Mouse (Mus musculus) forebrain, embryonic 10.5 days (tissue): Measurements from ENCODE around the gene 2410004P03Rik. TPM values are rescaled to one million over a fixed set of nuclear protein-coding genes. Genes with fewer than 3 reads are reported as not detected.

ENCODE experiments used
- DNase-seq: peaks from one replicate; pipeline ENCODE4 v3.0.0-alpha.2; 2017; ENCODE audit warnings: low spot score; ENCODE audit errors: extremely low spot score
- H3K27ac ChIP-seq: fragments of 300-500 bp; sonication (generic); 2 replicates; pipeline ENCODE4 v1.5.1; 2016; ENCODE audit warnings: mild to moderate bottlenecking
- H3K27me3 ChIP-seq: fragments of 300-500 bp; sonication (generic); 2 replicates; pipeline ENCODE4 v1.6.1; 2016; ENCODE audit warnings: mild to moderate bottlenecking; ENCODE audit not compliant: poor library complexity, severe bottlenecking
- H3K36me3 ChIP-seq: fragments of 300-500 bp; sonication (generic); replicated peaks from 2 replicates; pipeline ENCODE4 v1.6.1; 2016; ENCODE audit warnings: mild to moderate bottlenecking, moderate library complexity
- H3K4me1 ChIP-seq: fragments of 300-500 bp; sonication (generic); 2 replicates; pipeline ENCODE4 v1.6.1; 2016
- H3K4me3 ChIP-seq: fragments of 300-500 bp; sonication (generic); 2 replicates; pipeline ENCODE4 v1.5.1; 2016; ENCODE audit warnings: mild to moderate bottlenecking, moderate library complexity
- H3K9me3 ChIP-seq: fragments of 300-500 bp; sonication (generic); 2 replicates; pipeline ENCODE4 v1.6.1; 2016; ENCODE audit warnings: mild to moderate bottlenecking, moderate library complexity
- WGBS: fragments of 180-500 bp; shearing (Covaris S2); methylation state at CpG from one replicate; pipeline ENCODE4 v1.1.7; 2016; 5-methylcytosine and 5-hydroxymethylcytosine counted together
- polyA plus RNA-seq: library from polyadenylated mRNA; unstranded; fragments of >200 nt; fragmentation: Nextera tagmentation; extraction: Ambion mirVana; gene quantifications from 2 replicates; pipeline ENCODE4 v1.2.1, GENCODE M21; 2016

Gene 2410004P03Rik
- polyA plus RNA-seq, 1 experiment from 2014 or later, result 1.1 TPM

GRCm38 (mm10) chr12:16977120-16977519 lies 34.4 kb downstream of the 2410004P03Rik start:
- no peak overlapping the region for H3K4me3 ChIP-seq
- H3K4me1 ChIP-seq, result no peaks in the 10 kb centered on the region
- H3K9me3 ChIP-seq, result no peaks in the 10 kb centered on the region
- H3K36me3 ChIP-seq, result peaks cover 95% of the 10 kb centered on the region
- DNase-seq, result no peak
- H3K27me3 ChIP-seq, result no peaks in the 10 kb centered on the region
- no peak overlapping the region for H3K27ac ChIP-seq

- no peaks in the 10 kb centered on the region for H3K4me1 ChIP-seq
- DNase-seq, result no peak
- H3K9me3 ChIP-seq, result no peaks in the 10 kb centered on the region
- peaks cover 77% of the 10 kb centered on the region for H3K36me3 ChIP-seq
- H3K27me3 ChIP-seq, result no peaks in the 10 kb centered on the region
- no peak overlapping the region for H3K27ac ChIP-seq
- WGBS, result 96% methylated on average over 2 of the region's 2 CpGs
- H3K4me3 ChIP-seq, result no peak overlapping the region
Measured at GRCm38 (mm10) chr12:16966811-16967210, 44.7 kb downstream of the 2410004P03Rik start.

- H3K27me3 ChIP-seq, result no peaks in the 10 kb centered on the region
- DNase-seq, result no peak
- H3K27ac ChIP-seq, result no peak overlapping the region
- H3K4me3 ChIP-seq, result no peak overlapping the region
- H3K36me3 ChIP-seq, result peaks cover 80% of the 10 kb centered on the region
- no peaks in the 10 kb centered on the region for H3K9me3 ChIP-seq
- 84% methylated on average over 2 of the region's 2 CpGs for WGBS
- H3K4me1 ChIP-seq, result no peaks in the 10 kb centered on the region
Measured at GRCm38 (mm10) chr12:16963354-16963753, 48.2 kb downstream of the 2410004P03Rik start.

DNA sequence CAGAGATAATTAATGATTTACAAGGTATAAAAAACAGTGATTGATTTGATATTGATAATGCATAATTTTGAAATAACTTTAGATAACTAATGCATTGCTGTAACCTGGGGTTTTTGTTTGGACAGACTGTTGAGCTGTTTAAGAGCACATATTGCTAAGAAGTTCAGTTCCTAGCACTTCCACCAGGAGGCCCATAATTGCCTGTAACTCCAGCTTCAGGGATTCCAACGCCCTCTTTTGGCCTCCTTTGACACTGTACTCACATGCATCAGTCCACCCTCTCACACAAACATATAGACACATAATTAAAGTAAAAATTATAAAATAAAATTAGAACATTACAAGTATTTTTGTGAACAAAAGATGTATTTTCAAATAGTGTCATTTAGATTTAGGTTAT lies 52.7 kb downstream of the 2410004P03Rik start:
- no peaks in the 10 kb centered on the region for H3K4me1 ChIP-seq
- peaks cover 81% of the 10 kb centered on the region for H3K36me3 ChIP-seq
- H3K4me3 ChIP-seq, result no peak overlapping the region
- 69% methylated on average over 1 of the region's 1 CpGs for WGBS
- H3K27me3 ChIP-seq, result no peaks in the 10 kb centered on the region
- no peak overlapping the region for H3K27ac ChIP-seq
- no peaks in the 10 kb centered on the region for H3K9me3 ChIP-seq
- DNase-seq, result no peak

Other genes starting within 250 kb of the 2410004P03Rik start
- 12.9 and 14.6 TPM in 2 replicates for gene Greb1, start 210.8 kb downstream of the 2410004P03Rik start, polyA plus RNA-seq
- 63.0 and 67.6 TPM in 2 replicates for gene E2f6, start 200.8 kb downstream of the 2410004P03Rik start, polyA plus RNA-seq
- gene Rock2, start 116.8 kb downstream of the 2410004P03Rik start, polyA plus RNA-seq, result 10.5 and 11.5 TPM in 2 replicates
- 2.9 and 3.5 TPM in 2 replicates for gene Pqlc3, start 11.3 kb downstream of the 2410004P03Rik start, polyA plus RNA-seq
- gene Kcnf1, start 165.2 kb upstream of the 2410004P03Rik start, polyA plus RNA-seq, result 0.50 and 0.62 TPM in 2 replicates